Mouse (Mus musculus) hindbrain, embryonic 11.5 days (tissue): ENCODE data around the gene Lrrc3c. TPM values are rescaled to one million over a fixed set of nuclear protein-coding genes. Genes with fewer than 3 reads are reported as not detected.

Source experiments
- ATAC-seq: fragments of 200-750 bp; cut with Nextera tagmentation; 2 replicates; pipeline ENCODE4 v1.8.0; 2017; ENCODE audit warnings: mild to moderate bottlenecking, moderate TSS enrichment, moderate library complexity; ENCODE audit not compliant: low FRiP score
- DNase-seq: peaks from one replicate; pipeline ENCODE4 v3.0.0-alpha.2; 2015; ENCODE audit warnings: low spot score
- H3K27ac ChIP-seq: fragments of 300-500 bp; sonication (generic); 2 replicates; pipeline ENCODE4 v1.5.1; 2014; ENCODE audit warnings: mild to moderate bottlenecking, low read depth, low read length
- H3K27me3 ChIP-seq: fragments of 300-500 bp; sonication (generic); 2 replicates; pipeline ENCODE4 v1.6.1; 2014; ENCODE audit warnings: mild to moderate bottlenecking, low read length, moderate library complexity, mixed read lengths; ENCODE audit not compliant: control insufficient read depth, insufficient read depth
- H3K36me3 ChIP-seq: fragments of 300-500 bp; sonication (generic); 2 replicates; pipeline ENCODE4 v1.6.1; 2014; ENCODE audit warnings: mild to moderate bottlenecking, low read length, moderate library complexity, mixed read lengths; ENCODE audit not compliant: control insufficient read depth, insufficient read depth
- H3K4me1 ChIP-seq: fragments of 300-500 bp; sonication (generic); replicated peaks from 2 replicates; pipeline ENCODE4 v1.6.1; 2014; ENCODE audit warnings: low read length, mixed read lengths; ENCODE audit not compliant: control insufficient read depth, insufficient read depth
- H3K4me2 ChIP-seq: fragments of 300-500 bp; sonication (generic); replicated peaks from 2 replicates; pipeline ENCODE4 v1.6.1; 2014; ENCODE audit warnings: mild to moderate bottlenecking, low read depth, low read length
- H3K4me3 ChIP-seq: fragments of 300-500 bp; sonication (generic); 2 replicates; pipeline ENCODE4 v1.5.1; 2014; ENCODE audit warnings: low read depth, low read length
- H3K9ac ChIP-seq: fragments of 300-500 bp; sonication (generic); 2 replicates; pipeline ENCODE4 v1.6.1; 2014; ENCODE audit warnings: low read depth, low read length
- H3K9me3 ChIP-seq: fragments of 300-500 bp; sonication (generic); 2 replicates; pipeline ENCODE4 v1.6.1; 2016; ENCODE audit warnings: low read length; ENCODE audit not compliant: control insufficient read depth
- WGBS: fragments of 180-500 bp; shearing (Covaris S2); extraction: QIAGEN DNeasy Blood & Tissue Kit; methylation state at CpG from one replicate; pipeline ENCODE4 v1.1.7; 2014; 5-methylcytosine and 5-hydroxymethylcytosine counted together
- polyA plus RNA-seq: library from polyadenylated mRNA; unstranded; fragments of >200 nt; fragmentation: Nextera tagmentation; extraction: Ambion mirVana; gene quantifications from 2 replicates; pipeline ENCODE4 v1.2.1, GENCODE M21; 2014

The Lrrc3c gene
- polyA plus RNA-seq, 1 experiment from 2014 or later = not detected

DNA sequence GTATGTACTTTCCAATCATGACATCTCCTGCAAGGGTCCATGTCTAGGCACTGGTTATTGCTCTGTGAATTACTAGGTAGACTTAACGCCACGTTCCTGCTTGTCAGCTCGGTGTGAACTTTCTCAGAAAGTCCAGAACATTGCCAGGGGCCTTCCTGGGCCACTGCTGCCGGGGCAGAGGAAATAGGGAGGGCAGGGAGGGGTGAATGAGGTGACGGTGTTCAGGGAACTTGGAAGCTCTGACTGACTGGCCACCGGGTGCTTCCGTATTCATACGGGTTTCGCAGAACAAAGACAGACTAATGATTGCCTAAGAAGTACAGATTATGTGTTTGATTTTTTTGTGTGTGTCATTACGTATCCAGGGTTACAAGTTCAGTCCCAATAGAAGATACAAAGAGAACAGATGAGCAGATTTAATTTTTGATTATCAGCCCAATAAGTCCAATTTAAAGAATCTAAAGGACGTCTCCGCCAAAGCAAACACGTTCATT is 34.1 kb upstream of the Lrrc3c start:
- H3K9ac ChIP-seq = no peak overlapping the region
- H3K9me3 ChIP-seq = no peaks in the 10 kb centered on the region
- H3K4me3 ChIP-seq = no peak overlapping the region
- no peaks in the 10 kb centered on the region for H3K4me1 ChIP-seq
- H3K36me3 ChIP-seq = no peaks in the 10 kb centered on the region
- no peak for ATAC-seq
- no peak overlapping the region for H3K4me2 ChIP-seq
- no peaks in the 10 kb centered on the region for H3K27me3 ChIP-seq
- no peak overlapping the region for H3K27ac ChIP-seq
- 77% methylated on average over 13 of the region's 13 CpGs for whole genome bisulfite sequencing
- no peak for DNase-seq

DNA sequence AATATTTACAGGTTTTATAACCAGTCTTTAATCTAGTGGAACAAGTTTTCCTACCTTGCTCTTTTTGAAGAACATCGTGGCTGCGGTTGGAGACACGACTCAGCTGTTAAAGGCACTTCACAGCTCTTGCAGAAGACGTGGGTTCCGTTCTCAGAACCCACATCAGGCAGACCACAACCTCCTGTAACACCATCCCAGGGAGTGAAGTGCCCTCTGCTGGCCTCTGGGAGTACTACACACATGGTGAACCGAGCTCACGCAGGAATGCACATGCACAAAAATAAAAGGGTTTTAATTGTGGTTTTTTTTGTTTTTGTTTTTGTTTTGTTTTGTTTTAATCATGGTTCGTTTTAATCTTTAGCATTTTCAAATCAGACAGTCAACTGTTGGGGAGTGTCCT is 29.8 kb upstream of the Lrrc3c start:
- Histone ChIP-seq H3K4me2 (no peak overlapping the region), H3K27ac (no peak overlapping the region), H3K9ac (no peak overlapping the region), H3K36me3 (no peaks in the 10 kb centered on the region), H3K4me1 (no peaks in the 10 kb centered on the region), H3K4me3 (no peak overlapping the region), H3K9me3 (no peaks in the 10 kb centered on the region), H3K27me3 (no peaks in the 10 kb centered on the region)
- peak; percentile 25 for DNase-seq
- 85% methylated on average over 8 of the region's 8 CpGs for WGBS
- ATAC-seq = no peak

DNA sequence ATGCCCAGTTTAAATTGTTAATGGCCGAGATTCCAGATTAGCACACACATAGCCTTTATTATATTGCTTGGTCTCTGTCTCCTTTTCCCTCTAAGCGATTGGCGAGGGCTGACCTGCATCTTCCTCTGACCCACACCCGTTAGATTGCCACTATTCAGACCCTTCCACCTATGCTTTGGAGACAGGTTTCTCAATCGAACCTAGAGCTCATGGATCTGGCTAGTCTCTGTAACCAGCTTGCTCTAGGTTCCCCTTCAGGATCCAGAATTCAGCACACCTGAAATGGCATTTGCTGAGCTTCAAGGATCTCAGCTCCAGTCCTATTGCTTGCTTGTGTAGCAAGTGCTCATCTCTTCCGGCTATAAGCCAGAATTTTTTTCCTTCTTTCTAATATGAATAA is 28.6 kb upstream of the Lrrc3c start:
- WGBS = 84% methylated on average over 6 of the region's 6 CpGs
- Histone ChIP-seq H3K27me3 (no peaks in the 10 kb centered on the region), H3K4me2 (no peak overlapping the region), H3K9ac (no peak overlapping the region), H3K36me3 (no peaks in the 10 kb centered on the region), H3K9me3 (no peaks in the 10 kb centered on the region), H3K4me3 (no peak overlapping the region), H3K4me1 (no peaks in the 10 kb centered on the region), H3K27ac (no peak overlapping the region)
- ATAC-seq = no peak
- no peak for DNase-seq

DNA sequence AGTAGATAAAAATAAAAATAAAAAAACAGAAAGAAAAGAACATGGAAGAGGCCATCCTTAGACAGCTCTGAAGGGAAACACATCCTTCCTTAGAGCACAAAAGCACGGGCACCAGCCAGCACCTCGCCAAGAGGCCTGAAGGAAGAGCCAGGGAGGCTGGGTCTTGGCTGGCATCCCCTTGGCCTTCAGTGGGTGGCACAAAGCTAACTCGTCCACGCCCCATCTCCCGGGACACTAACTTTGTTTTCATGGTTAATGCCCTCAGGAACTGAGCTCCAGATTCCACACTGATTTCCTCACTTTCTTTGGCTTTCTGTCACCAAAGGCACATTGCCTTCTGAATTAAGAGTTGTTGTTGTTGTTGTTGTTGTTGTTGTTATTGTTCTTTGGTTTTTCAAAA is 20.3 kb upstream of the Lrrc3c start:
- ATAC-seq (no peak), DNase-seq (no peak)
- no peaks in the 10 kb centered on the region for H3K9me3 ChIP-seq
- peaks cover 7% of the 10 kb centered on the region; the same call in 1 of the 2 replicates for H3K36me3 ChIP-seq
- H3K9ac ChIP-seq = no peak overlapping the region
- no peaks in the 10 kb centered on the region for H3K27me3 ChIP-seq
- H3K27ac ChIP-seq = no peak overlapping the region
- no peaks in the 10 kb centered on the region for H3K4me1 ChIP-seq
- H3K4me3 ChIP-seq = no peak overlapping the region
- no peak overlapping the region for H3K4me2 ChIP-seq
- 92% methylated on average over 5 of the region's 5 CpGs for WGBS

DNA sequence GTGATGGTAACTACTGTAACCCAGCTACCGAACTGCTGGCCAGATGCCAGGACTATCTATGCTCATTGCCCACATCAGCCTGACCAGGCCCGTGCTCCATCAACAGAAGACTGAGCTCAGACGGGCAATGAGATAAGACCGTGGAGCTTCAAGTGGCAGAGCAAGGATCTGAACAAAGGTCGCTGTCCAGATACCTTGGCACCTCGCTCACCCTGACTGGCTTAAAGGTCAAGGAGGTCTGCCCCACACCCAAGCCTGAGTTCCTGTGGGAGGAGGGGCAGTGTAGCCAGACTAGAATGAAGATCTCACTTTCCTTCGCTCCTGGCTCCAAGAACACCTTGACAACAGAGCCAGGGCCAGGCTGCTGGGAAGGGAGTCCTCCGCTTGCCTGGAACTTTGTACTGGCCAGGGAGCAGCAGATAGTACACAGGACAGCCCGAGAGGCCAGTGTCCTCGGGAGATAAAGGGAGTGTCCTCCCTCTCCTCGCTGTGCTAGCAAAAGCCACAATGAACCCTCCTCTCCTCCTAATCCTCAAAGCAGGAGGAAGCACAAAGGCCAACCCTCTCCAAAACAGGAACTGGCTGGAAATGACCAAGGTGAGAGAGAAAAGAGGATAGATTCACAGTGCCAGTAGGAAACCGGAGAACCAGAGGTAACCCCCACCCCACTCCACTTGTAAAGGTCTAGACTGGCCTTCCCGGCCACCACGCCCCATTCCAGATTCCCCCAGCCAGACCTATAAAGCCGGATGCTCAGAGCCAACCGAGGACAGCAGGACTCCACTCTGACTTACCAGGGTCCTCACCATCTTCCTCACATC is 17.6 kb upstream of the Lrrc3c start:
- Histone ChIP-seq H3K36me3 (peaks cover 7% of the 10 kb centered on the region; the same call in 1 of the 2 replicates), H3K4me1 (peaks cover 2% of the 10 kb centered on the region; the same call in 1 of the 2 replicates), H3K27me3 (no peaks in the 10 kb centered on the region), H3K27ac (no peak overlapping the region), H3K9me3 (no peaks in the 10 kb centered on the region), H3K9ac (no peak overlapping the region), H3K4me2 (no peak overlapping the region), H3K4me3 (no peak overlapping the region)
- WGBS = 80% methylated on average over 16 of the region's 16 CpGs
- DNase-seq (no peak), ATAC-seq (no peak)

DNA sequence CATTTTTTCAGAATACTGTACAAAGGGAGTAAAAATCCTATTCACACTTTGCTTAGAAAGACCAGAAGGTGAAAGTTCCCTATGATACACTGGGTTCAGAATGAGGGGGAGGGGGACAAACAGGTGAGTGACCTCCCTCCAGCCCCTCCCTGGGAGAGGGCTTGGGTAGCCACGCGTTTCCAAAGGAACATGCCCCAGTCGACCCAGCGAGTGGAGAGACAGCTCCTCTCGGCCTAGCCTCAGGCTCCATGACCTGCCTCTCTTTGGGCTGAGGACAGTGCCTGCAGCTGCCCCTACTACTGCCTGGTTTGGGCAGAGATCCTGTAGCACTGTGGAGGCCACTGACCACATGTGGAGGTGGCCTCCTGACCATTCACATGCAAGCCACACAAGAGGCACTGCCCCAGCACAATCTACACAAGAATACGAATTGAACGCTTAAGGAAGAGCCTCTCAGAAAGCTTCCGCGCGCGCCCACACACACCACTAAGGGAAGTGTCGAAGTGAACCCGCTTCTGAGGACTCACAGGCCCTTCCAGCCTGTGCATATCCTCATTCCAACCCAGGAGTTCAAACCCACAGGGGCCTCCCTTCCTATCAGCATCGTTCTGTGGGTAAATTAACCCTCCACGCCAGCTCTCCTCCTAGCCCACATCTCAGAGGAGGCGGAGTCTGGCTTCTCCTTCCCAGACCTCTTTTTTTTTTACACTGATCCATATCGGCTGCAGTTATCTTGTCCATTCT is 16.6 kb upstream of the Lrrc3c start:
- Histone ChIP-seq H3K4me3 (no peak overlapping the region), H3K4me2 (no peak overlapping the region), H3K4me1 (peaks cover 8% of the 10 kb centered on the region; the same call in 1 of the 2 replicates), H3K27ac (no peak overlapping the region), H3K27me3 (no peaks in the 10 kb centered on the region), H3K9me3 (no peaks in the 10 kb centered on the region), H3K36me3 (peaks cover 7% of the 10 kb centered on the region; the same call in 1 of the 2 replicates), H3K9ac (no peak overlapping the region)
- ATAC-seq = no peak
- 74% methylated on average over 17 of the region's 17 CpGs for WGBS
- no peak for DNase-seq

DNA sequence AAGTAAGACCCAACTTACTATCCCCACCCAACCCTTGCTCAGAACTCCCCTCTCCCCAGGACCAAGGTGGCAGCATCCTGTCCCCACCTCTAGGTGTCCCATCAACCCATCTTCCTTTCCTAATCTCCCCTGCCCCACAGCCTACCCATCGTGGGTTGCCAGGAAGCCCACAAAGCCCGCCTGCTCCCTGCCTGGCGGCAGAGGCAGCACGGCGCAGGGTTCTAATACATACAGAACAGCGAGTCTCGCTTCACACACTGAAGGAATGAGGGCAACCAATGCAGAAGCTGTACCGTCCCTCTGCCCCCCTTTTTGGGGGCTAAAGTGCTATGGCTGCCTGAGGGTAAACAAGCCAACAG is 16.1 kb upstream of the Lrrc3c start:
- H3K9me3 ChIP-seq = no peaks in the 10 kb centered on the region
- H3K4me1 ChIP-seq = peaks cover 8% of the 10 kb centered on the region; the same call in 1 of the 2 replicates
- H3K27ac ChIP-seq = no peak overlapping the region
- H3K4me3 ChIP-seq = no peak overlapping the region
- DNase-seq = no peak
- 84% methylated on average over 8 of the region's 8 CpGs for WGBS
- no peak for ATAC-seq
- no peak overlapping the region for H3K4me2 ChIP-seq
- H3K9ac ChIP-seq = no peak overlapping the region
- H3K36me3 ChIP-seq = peaks cover 7% of the 10 kb centered on the region; the same call in 1 of the 2 replicates
- H3K27me3 ChIP-seq = no peaks in the 10 kb centered on the region

DNA sequence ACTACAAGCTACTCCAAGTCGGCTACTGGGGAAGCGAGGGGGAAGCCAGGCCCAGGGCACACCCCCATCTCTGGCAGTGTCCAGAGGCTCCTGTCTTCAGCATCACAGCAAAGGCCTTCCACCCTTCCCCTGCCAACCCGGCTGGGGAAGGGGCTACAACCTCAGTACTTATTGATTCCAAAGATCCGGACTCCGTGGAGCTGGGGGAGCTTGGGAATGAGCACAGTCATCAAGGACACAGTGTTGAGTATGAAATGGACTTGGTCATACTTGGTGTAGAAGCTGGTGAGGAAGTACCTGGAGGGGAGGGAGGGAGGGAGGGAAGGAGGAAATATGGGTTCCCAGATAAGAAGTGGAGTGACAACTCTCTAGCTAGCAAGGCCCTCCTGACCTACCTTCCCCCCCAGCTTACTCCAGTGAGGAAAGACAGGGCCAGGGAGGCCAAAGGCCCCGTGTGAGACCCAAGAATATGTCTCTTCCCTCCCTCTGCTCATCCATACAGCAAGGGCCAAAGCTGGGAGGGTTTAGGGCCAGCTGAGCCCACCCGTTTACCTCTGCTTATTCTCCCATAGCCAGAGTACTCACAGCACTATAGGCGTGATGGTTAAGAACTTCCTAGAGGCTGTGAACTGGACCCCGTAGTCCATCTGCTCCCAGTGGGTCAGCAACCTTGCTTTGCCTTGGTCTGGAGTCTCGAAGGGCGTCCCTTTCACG is 15.4 kb upstream of the Lrrc3c start:
- H3K36me3 ChIP-seq = peaks cover 7% of the 10 kb centered on the region; the same call in 1 of the 2 replicates
- H3K9ac ChIP-seq = no peak overlapping the region
- no peak overlapping the region for H3K4me2 ChIP-seq
- DNase-seq = no peak
- no peaks in the 10 kb centered on the region for H3K27me3 ChIP-seq
- no peak for ATAC-seq
- 88% methylated on average over 12 of the region's 12 CpGs for WGBS
- no peak overlapping the region for H3K4me3 ChIP-seq
- peaks cover 8% of the 10 kb centered on the region; the same call in 1 of the 2 replicates for H3K4me1 ChIP-seq
- no peaks in the 10 kb centered on the region for H3K9me3 ChIP-seq
- H3K27ac ChIP-seq = peak overlapping the region; percentile 24; the same call in 1 of the 2 replicates
